Mouse (Mus musculus): ENCODE results near the gene Masp1. TPM values are rescaled to one million over a fixed set of nuclear protein-coding genes. Genes with fewer than 3 reads are reported as not detected.

Gene Masp1
- polyA plus RNA-seq, 1 experiment, result 2.6 TPM

DNA sequence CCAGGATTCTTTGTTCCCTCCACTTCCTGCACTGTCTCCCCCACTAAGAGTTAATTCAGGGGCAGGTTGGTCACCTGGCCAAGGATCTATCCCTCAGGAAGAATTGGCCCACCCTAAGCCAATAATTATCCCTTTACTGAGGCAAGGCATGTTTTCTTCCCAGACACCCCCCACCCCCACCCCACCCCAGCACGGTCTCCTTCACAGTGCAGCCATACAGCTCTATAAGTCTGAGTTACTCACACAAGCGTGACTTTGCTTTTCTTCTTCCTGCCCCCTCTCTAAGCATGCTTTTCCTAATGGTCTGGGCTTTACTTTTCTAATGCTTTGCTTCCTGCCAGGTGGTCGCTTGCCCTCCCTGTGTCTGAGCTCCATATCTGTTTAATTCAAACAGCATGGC is 118.7 kb downstream of the Masp1 start:
- H3K27ac ChIP-seq (ENCODE audit: insufficient read depth, low read depth, low read length), result no peak overlapping the region
- no peak for TF ChIP-seq POLR2A (IDR thresholded peaks at IDR 0.05; ENCODE audit: low read depth, low read length)
- TF ChIP-seq CTCF (conservative IDR thresholded peaks at IDR 0.05; ENCODE audit: insufficient read depth, insufficient read length, low read depth, low read length), result no peak
- no peaks in the 10 kb centered on the region for H3K27me3 ChIP-seq (replicated peaks; ENCODE audit: control insufficient read depth, insufficient read depth, low read length)
- H3K36me3 ChIP-seq (ENCODE audit: control insufficient read depth, insufficient read depth, low read length), result no peaks in the 10 kb centered on the region
- no peak for DNase-seq
- H3K4me1 ChIP-seq (ENCODE audit: control insufficient read depth, insufficient read depth, low read length), result no peaks in the 10 kb centered on the region; the same call in 1 of the 2 replicates
- H3K4me3 ChIP-seq (ENCODE audit: insufficient read depth, low read depth, low read length), result no peak overlapping the region
- 79% methylated on average over 3 of the region's 3 CpGs for WGBS

DNA sequence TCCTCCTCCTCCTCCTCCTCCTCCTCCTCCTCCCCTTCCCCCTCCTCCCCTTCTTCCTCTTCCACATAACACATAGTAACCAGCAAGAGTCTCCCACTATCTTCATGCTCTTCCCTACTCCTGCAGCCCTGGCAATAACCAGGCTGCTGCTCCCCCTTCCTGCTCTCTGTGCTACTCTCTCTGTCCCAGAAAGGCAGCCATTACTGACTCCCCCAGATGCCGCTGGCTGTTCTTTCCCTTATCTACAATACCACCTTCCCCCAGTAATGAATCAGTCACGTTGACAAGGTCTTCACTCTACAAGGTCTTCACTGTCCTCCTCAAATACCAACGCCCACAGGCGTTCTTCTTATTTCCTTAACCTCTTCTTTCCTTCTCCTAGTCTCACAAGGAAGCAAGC is 119.2 kb downstream of the Masp1 start:
- no peaks in the 10 kb centered on the region; the same call in 1 of the 2 replicates for H3K4me1 ChIP-seq (ENCODE audit: control insufficient read depth, insufficient read depth, low read length)
- no peak for DNase-seq
- TF ChIP-seq CTCF (conservative IDR thresholded peaks at IDR 0.05; ENCODE audit: insufficient read depth, insufficient read length, low read depth, low read length), result no peak
- TF ChIP-seq POLR2A (IDR thresholded peaks at IDR 0.05; ENCODE audit: low read depth, low read length), result no peak
- no peak overlapping the region for H3K4me3 ChIP-seq (ENCODE audit: insufficient read depth, low read depth, low read length)
- no peaks in the 10 kb centered on the region for H3K27me3 ChIP-seq (replicated peaks; ENCODE audit: control insufficient read depth, insufficient read depth, low read length)
- WGBS, result 43% methylated on average over 4 of the region's 4 CpGs
- H3K36me3 ChIP-seq (ENCODE audit: control insufficient read depth, insufficient read depth, low read length), result no peaks in the 10 kb centered on the region
- H3K27ac ChIP-seq (ENCODE audit: insufficient read depth, low read depth, low read length), result no peak overlapping the region

Other genes starting within 250 kb of the Masp1 start
- 0.06 and 0.07 TPM in 2 replicates for gene Rtp1, start 91.7 kb downstream of the Masp1 start, polyA plus RNA-seq (2012; rRNA removed)
- 14.4 and 21.6 TPM in 2 replicates for gene Rtp4, start 524 bp downstream of the Masp1 start, polyA plus RNA-seq (2012; rRNA removed)

Measured in kidney, adult 2 months (tissue).